Mouse (Mus musculus) testis, adult 10 weeks (tissue): ENCODE results near the gene Slc13a2. TPM values are rescaled to one million over a fixed set of nuclear protein-coding genes. Genes with fewer than 3 reads are reported as not detected.

ENCODE experiments used
- polyA plus RNA-seq: library from polyadenylated mRNA; stranded (reverse); fragments of 350-450 nt; fragmentation: Illumina TruSeq; extraction: RNeasy Lipid Tissue Mini Kit (QIAGEN cat#74804); gene quantifications from one replicate; pipeline ENCODE4 v1.2.3, GENCODE M21; 2014; ENCODE audit warnings: low read depth, low replicate concordance

Slc13a2 gene
- 0.41 TPM for polyA plus RNA-seq

GRCm38 (mm10) chr11:78422055-78422819, at the start of gene Slc13a2:
TSS of gene Slc13a2 (minus strand) at chr11:78422217.

GRCm38 (mm10) chr11:78465568-78466180, 43.7 kb upstream of the Slc13a2 start, which contains the start of gene Slc46a1:
TSS of gene Slc46a1 (plus strand) at chr11:78465697.

DNA sequence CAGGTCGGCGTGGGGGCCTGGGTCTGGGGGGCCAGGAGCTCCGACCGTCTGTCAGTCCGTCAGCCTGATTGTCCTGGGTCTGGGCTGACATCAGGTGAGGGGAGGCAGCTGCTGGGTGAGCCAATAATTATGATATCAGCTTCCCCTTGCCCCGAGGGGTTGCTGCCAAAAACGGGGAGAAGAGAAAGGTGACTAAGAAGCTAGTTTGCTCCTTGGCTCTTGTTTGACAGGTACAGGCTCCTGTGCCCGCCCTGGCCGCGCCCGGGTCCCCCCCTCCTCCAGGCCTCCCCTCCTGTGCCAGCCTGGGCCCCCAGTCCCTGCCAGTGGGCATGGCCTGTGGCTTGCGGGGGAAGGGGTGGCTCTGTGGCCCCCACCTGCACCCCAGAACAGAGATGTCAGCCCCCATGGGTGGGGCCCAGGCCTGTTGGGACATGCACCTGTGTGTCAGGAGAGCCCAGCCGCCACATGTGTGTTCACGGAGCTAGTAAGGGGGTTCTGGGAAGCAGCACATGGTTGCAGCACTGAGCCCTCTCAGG, 35.4 kb downstream of the Slc13a2 start, which contains the start of gene Foxn1:
Foxn1 (minus strand) TSS at position 51 of the 536 bp plus-strand sequence.

Other genes starting within 250 kb of the Slc13a2 start
- 5.8 TPM for gene Nek8, start 245.5 kb downstream of the Slc13a2 start, polyA plus RNA-seq
- gene Tlcd1, start 245.5 kb downstream of the Slc13a2 start, polyA plus RNA-seq = 44.7 TPM
- gene Rpl23a, start 238.6 kb downstream of the Slc13a2 start, polyA plus RNA-seq = 243 TPM
- gene Rab34, start 233.8 kb downstream of the Slc13a2 start, polyA plus RNA-seq = 2.0 TPM
- 338 TPM for gene Proca1, start 228.8 kb downstream of the Slc13a2 start, polyA plus RNA-seq
- gene Sdf2, start 176.5 kb downstream of the Slc13a2 start, polyA plus RNA-seq = 11.0 TPM
- gene Supt6, start 176.2 kb downstream of the Slc13a2 start, polyA plus RNA-seq = 19.5 TPM
- 126 TPM for gene 2610507B11Rik, start 160.5 kb downstream of the Slc13a2 start, polyA plus RNA-seq
- gene BC030499, start 131.4 kb downstream of the Slc13a2 start, polyA plus RNA-seq = 0.46 TPM
- 48.0 TPM for gene Spag5, start 120.7 kb downstream of the Slc13a2 start, polyA plus RNA-seq
- gene Aldoc, start 99.2 kb downstream of the Slc13a2 start, polyA plus RNA-seq = 4.2 TPM
- gene Pigs, start 93.8 kb downstream of the Slc13a2 start, polyA plus RNA-seq = 3.7 TPM
- gene Unc119, start 78.7 kb downstream of the Slc13a2 start, polyA plus RNA-seq = 9.2 TPM
- gene Foxn1, start 35.7 kb downstream of the Slc13a2 start, polyA plus RNA-seq = not detected
- 0.31 TPM for gene Slc46a1, start 43.5 kb upstream of the Slc13a2 start, polyA plus RNA-seq
- 0.15 TPM for gene Sarm1, start 75.5 kb upstream of the Slc13a2 start, polyA plus RNA-seq
- 0.73 TPM for gene Vtn, start 76.9 kb upstream of the Slc13a2 start, polyA plus RNA-seq
- gene Sebox, start 81.2 kb upstream of the Slc13a2 start, polyA plus RNA-seq = not detected
- gene Tmem199, start 90.0 kb upstream of the Slc13a2 start, polyA plus RNA-seq = 29.0 TPM
- gene Poldip2, start 90.0 kb upstream of the Slc13a2 start, polyA plus RNA-seq = 39.3 TPM
- 8.6 TPM for gene Tnfaip1, start 114.1 kb upstream of the Slc13a2 start, polyA plus RNA-seq
- gene Ift20, start 114.1 kb upstream of the Slc13a2 start, polyA plus RNA-seq = 45.9 TPM
- 411 TPM for gene Tmem97, start 128.6 kb upstream of the Slc13a2 start, polyA plus RNA-seq